Mouse (Mus musculus) midbrain, postnatal 0 days (tissue): ENCODE results near the gene Zfp365. TPM values are rescaled to one million over a fixed set of nuclear protein-coding genes. Genes with fewer than 3 reads are reported as not detected.

ENCODE experiments used
- ATAC-seq: fragments of 200-750 bp; cut with Nextera tagmentation; 2 replicates; pipeline ENCODE4 v1.8.0; 2017; ENCODE audit warnings: moderate number of reproducible peaks, mild to moderate bottlenecking, moderate TSS enrichment, moderate library complexity; ENCODE audit not compliant: low FRiP score
- DNase-seq: peaks from one replicate; pipeline ENCODE4 v3.0.0-alpha.2; 2015; ENCODE audit warnings: low spot score
- H3K27ac ChIP-seq: fragments of 300-500 bp; sonication (generic); 2 replicates; pipeline ENCODE4 v1.5.1; 2014; ENCODE audit warnings: low read depth, mild to moderate bottlenecking, low read length, mixed read lengths
- H3K27me3 ChIP-seq: fragments of 300-500 bp; sonication (generic); 2 replicates; pipeline ENCODE4 v1.6.1; 2014; ENCODE audit warnings: low read length, control low read depth, mixed read lengths; ENCODE audit not compliant: insufficient read depth
- H3K36me3 ChIP-seq: fragments of 300-500 bp; sonication (generic); 2 replicates; pipeline ENCODE4 v1.6.1; 2014; ENCODE audit warnings: low read length, control low read depth, mixed read lengths; ENCODE audit not compliant: insufficient read depth
- H3K4me1 ChIP-seq: fragments of 300-500 bp; sonication (generic); 2 replicates; pipeline ENCODE4 v1.6.1; 2014; ENCODE audit warnings: mild to moderate bottlenecking, control low read depth, antibody characterized with exemption, low read length, mixed read lengths; ENCODE audit not compliant: insufficient read depth
- H3K4me2 ChIP-seq: fragments of 300-500 bp; sonication (generic); 2 replicates; pipeline ENCODE4 v1.6.1; 2014; ENCODE audit warnings: low read depth, mild to moderate bottlenecking, low read length, mixed read lengths; ENCODE audit not compliant: poor library complexity, severe bottlenecking
- H3K4me3 ChIP-seq: fragments of 300-500 bp; sonication (generic); 2 replicates; pipeline ENCODE4 v1.5.1; 2014; ENCODE audit warnings: low read depth, mild to moderate bottlenecking, low read length, moderate library complexity
- H3K9ac ChIP-seq: fragments of 300-500 bp; sonication (generic); replicated peaks from 2 replicates; pipeline ENCODE4 v1.6.1; 2014; ENCODE audit warnings: mild to moderate bottlenecking, low read length, moderate library complexity, mixed read lengths; ENCODE audit not compliant: poor library complexity, severe bottlenecking
- H3K9me3 ChIP-seq: fragments of 300-500 bp; sonication (generic); 2 replicates; pipeline ENCODE4 v1.6.1; 2016; ENCODE audit warnings: low read length, control low read depth
- CTCF ChIP-seq: IDR thresholded peaks from 2 replicates; pipeline ENCODE4 v1.5.1; 2016; ENCODE audit warnings: antibody characterized with exemption, mild to moderate bottlenecking
- WGBS: fragments of 180-500 bp; shearing (Covaris S2); extraction: QIAGEN DNeasy Blood & Tissue Kit; methylation state at CpG from one replicate; pipeline ENCODE4 v1.1.7; 2014; 5-methylcytosine and 5-hydroxymethylcytosine counted together
- polyA plus RNA-seq: library from polyadenylated mRNA; unstranded; fragments of >200 nt; fragmentation: Nextera tagmentation; extraction: Ambion mirVana; gene quantifications from 2 replicates; pipeline ENCODE4 v1.2.1, GENCODE M21; 2015
- total RNA-seq: library from RNA; depleted of rRNA; stranded (reverse); fragments of >200 nt; gene quantifications from 2 replicates; pipeline ENCODE4 v1.2.3, GENCODE M21; 2014

The Zfp365 gene
- total and polyA plus RNA-seq, 2 experiments from 2014 or later = 9.1 to 17.4 TPM

DNA sequence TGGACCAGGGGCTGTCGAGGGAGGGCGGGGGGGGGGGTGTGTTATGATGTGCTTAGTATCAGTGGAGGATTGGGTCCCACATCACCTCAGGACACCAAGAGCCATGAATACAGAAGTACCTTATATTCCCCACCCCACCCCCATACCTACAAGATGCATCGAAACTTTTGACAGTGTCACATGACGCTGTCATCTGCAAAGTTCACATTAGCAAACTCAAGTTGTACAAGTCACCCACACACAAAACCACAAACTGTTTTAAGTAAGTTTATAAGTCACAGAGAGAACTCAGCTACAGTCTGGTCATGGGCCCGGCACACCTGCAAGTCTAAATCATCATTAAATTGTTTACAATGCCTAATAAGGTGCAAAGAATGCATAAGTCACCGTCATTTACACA lies 21.3 kb downstream of the Zfp365 start:
- no peak overlapping the region for H3K27ac ChIP-seq
- no peak for ATAC-seq
- H3K9me3 ChIP-seq = no peaks in the 10 kb centered on the region
- no peak overlapping the region for H3K4me2 ChIP-seq
- no peak overlapping the region for H3K4me3 ChIP-seq
- H3K27me3 ChIP-seq = no peaks in the 10 kb centered on the region
- no peak overlapping the region for H3K9ac ChIP-seq
- peaks cover 5% of the 10 kb centered on the region; the same call in 1 of the 2 replicates for H3K4me1 ChIP-seq
- H3K36me3 ChIP-seq = peaks cover 17% of the 10 kb centered on the region
- DNase-seq = no peak
- WGBS = 91% methylated on average over 6 of the region's 6 CpGs
- TF ChIP-seq CTCF = no peak

DNA sequence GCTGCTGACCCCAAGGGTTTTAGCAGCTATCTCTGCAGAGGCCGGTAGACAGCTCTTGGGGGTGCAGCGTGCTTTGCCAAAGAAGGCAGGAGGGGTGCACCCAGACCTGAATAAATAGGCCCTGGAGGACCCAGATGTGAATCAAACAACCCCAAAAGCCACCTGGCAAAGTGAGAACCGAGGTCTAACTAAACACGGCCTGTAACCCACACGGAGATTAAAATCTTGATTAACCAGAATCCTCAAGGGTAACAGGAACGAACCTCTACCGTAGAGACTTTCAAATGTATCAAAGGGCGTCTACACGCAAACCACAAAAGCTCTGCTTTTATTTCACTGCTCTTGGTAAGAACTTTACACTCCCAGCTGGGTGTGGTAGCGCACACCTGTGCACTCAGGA lies 24.5 kb downstream of the Zfp365 start:
- Histone ChIP-seq H3K9ac (no peak overlapping the region), H3K4me2 (no peak overlapping the region), H3K9me3 (no peaks in the 10 kb centered on the region), H3K4me3 (no peak overlapping the region), H3K4me1 (no peaks in the 10 kb centered on the region), H3K36me3 (peaks cover 14% of the 10 kb centered on the region; the same call in 1 of the 2 replicates), H3K27ac (no peak overlapping the region), H3K27me3 (no peaks in the 10 kb centered on the region)
- no peak for ATAC-seq
- no peak for DNase-seq
- WGBS = 93% methylated on average over 10 of the region's 10 CpGs
- TF ChIP-seq CTCF = no peak

DNA sequence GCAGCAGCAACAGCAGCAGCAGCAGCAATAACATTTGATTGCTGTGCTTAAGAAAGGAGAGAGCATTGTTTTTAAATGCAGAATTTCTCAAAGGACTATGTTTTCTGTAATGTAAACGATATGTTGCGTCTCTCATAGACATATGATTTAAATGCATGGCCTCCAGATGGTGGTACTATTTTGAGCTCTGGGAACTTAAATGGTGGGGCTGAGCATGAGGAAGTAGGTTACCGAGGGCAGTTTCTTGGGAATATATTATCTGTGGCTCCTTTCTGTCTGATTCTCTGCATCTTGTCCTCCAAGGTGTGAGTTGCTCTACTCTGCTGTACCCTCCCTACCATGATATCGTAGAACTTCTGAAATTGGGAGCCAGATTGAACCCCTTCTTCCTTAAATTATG lies 31.8 kb downstream of the Zfp365 start:
- no peaks in the 10 kb centered on the region for H3K9me3 ChIP-seq
- H3K27me3 ChIP-seq = no peaks in the 10 kb centered on the region
- ATAC-seq (no peak), DNase-seq (no peak)
- H3K4me3 ChIP-seq = no peak overlapping the region
- no peak overlapping the region for H3K27ac ChIP-seq
- H3K4me2 ChIP-seq = no peak overlapping the region
- 93% methylated on average over 4 of the region's 4 CpGs for WGBS
- TF ChIP-seq CTCF = no peak
- no peaks in the 10 kb centered on the region for H3K36me3 ChIP-seq
- H3K4me1 ChIP-seq = no peaks in the 10 kb centered on the region
- no peak overlapping the region for H3K9ac ChIP-seq

DNA sequence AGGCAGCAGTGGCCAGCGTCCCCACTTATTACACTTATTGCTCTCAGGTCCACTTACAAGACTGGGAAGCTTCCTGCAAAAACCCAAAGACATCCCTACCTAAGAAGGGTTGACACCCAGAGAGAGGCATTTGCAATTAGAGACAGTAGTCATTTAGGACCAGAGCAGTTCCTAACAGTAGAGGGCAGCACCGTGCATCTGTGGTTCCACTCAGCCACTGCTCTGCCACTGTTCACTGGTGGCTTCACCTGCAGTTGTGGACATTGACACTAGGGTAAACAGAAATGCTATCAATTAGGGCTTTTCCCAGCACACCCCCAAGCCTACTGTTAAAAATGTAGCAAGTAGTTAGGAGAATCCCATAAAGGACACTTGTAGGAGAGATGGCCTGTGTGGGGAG lies 40.7 kb downstream of the Zfp365 start:
- peak; percentile 70 for DNase-seq
- Histone ChIP-seq H3K27me3 (no peaks in the 10 kb centered on the region), H3K27ac (no peak overlapping the region), H3K36me3 (no peaks in the 10 kb centered on the region), H3K9ac (no peak overlapping the region), H3K9me3 (no peaks in the 10 kb centered on the region), H3K4me3 (no peak overlapping the region), H3K4me1 (no peaks in the 10 kb centered on the region), H3K4me2 (no peak overlapping the region)
- ATAC-seq = no peak
- 15% methylated on average over 2 of the region's 2 CpGs for WGBS
- peak; percentile 85 for TF ChIP-seq CTCF

DNA sequence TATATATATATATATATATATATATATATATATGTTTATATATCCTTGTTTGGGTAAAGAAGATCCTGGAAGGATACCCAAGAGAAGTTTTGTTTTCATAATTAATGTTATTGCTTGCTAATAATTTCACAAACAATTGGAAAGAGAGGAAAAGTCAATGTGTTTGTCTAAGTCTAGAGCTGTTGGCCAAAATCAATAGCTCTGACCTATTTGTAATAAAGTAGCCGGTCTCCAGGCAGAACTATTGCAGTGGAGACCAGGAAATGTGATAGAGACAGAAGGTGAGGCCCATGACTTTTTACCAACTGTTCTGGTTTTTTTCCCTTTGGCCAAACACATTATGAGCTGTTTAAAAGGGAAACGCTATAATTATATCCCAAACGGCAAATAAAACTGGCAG lies 44.2 kb downstream of the Zfp365 start:
- Histone ChIP-seq H3K36me3 (no peaks in the 10 kb centered on the region), H3K9ac (no peak overlapping the region), H3K27me3 (no peaks in the 10 kb centered on the region), H3K4me2 (no peak overlapping the region), H3K27ac (no peak overlapping the region), H3K4me3 (no peak overlapping the region), H3K4me1 (no peaks in the 10 kb centered on the region), H3K9me3 (no peaks in the 10 kb centered on the region)
- WGBS = 89% methylated on average over 3 of the region's 3 CpGs
- TF ChIP-seq CTCF = no peak
- ATAC-seq (no peak), DNase-seq (no peak)

DNA sequence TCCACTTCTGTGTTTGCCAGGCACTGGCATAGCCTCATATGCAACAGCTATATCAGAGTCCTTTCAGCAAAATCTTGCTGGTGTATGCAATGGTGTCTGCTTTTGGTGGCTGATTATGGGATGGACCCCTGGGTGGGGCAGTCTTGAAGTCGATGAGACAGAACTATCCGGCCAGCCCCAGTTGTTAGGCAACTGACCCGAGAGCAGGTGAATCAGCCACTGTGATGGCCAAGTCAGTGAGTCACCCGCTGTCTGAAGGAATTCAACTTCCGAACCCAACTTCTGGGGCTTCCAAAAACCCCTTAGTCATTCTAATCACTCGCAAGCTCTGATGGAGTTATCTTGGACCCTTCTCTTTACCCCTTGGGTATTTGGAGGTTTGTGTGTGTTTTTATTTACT lies 46.6 kb downstream of the Zfp365 start:
- Histone ChIP-seq H3K36me3 (no peaks in the 10 kb centered on the region), H3K4me3 (no peak overlapping the region), H3K9ac (no peak overlapping the region), H3K4me2 (no peak overlapping the region), H3K27me3 (no peaks in the 10 kb centered on the region), H3K9me3 (no peaks in the 10 kb centered on the region), H3K27ac (no peak overlapping the region), H3K4me1 (no peaks in the 10 kb centered on the region)
- TF ChIP-seq CTCF = no peak
- no peak for ATAC-seq
- WGBS = 97% methylated on average over 6 of the region's 6 CpGs
- DNase-seq = no peak
